Mouse (Mus musculus) layer of hippocampus, adult 8-10 months (tissue): ENCODE results near the gene Dmap1. TPM values are rescaled to one million over a fixed set of nuclear protein-coding genes. Genes with fewer than 3 reads are reported as not detected.

Experiments
- total RNA-seq, 4 experiments: library from RNA; stranded (reverse); gene quantifications; 2 replicates each; pipeline ENCODE4 v1.2.4; 2022

The Dmap1 gene
- total RNA-seq, 4 experiments from 2014 or later, result 38.0 to 39.9 (median 39.4) TPM

Other genes starting within 250 kb of the Dmap1 start
- gene Rnf220, start 185.2 kb downstream of the Dmap1 start, total RNA-seq, result 100 to 1,000 TPM; 171 to 184 (median 178) TPM
- 100 to 1,000 TPM; 182 to 220 (median 203) TPM for gene Eri3, start 131.9 kb downstream of the Dmap1 start, total RNA-seq
- not detected for gene Gm12845, start 42.1 kb upstream of the Dmap1 start, total RNA-seq
- gene Klf17, start 83.4 kb upstream of the Dmap1 start, total RNA-seq, result not detected
- gene Slc6a9, start 152.2 kb upstream of the Dmap1 start, total RNA-seq, result 10 to 100 TPM; 41.8 to 48.9 (median 44.4) TPM
- 1 to 10 TPM in 1 of 4 experiments, under 1 TPM in 3; 0.72 to 1.1 (median 0.83) TPM for gene Ccdc24, start 190.3 kb upstream of the Dmap1 start, total RNA-seq
- 10 to 100 TPM; 59.6 to 64.5 (median 63.4) TPM for gene B4galt2, start 201.2 kb upstream of the Dmap1 start, total RNA-seq
- gene Atp6v0b, start 205.1 kb upstream of the Dmap1 start, total RNA-seq, result 100 to 1,000 TPM; 406 to 438 (median 423) TPM
- gene Dph2, start 209.8 kb upstream of the Dmap1 start, total RNA-seq, result 10 to 100 TPM in 3 of 4 experiments, 1 to 10 TPM in 1; 9.0 to 11.5 (median 11.0) TPM
- gene Ipo13, start 232.7 kb upstream of the Dmap1 start, total RNA-seq, result 100 to 1,000 TPM; 127 to 140 (median 130) TPM
- gene Artn, start 247.5 kb upstream of the Dmap1 start, total RNA-seq, result 1 to 10 TPM; 1.5 to 2.2 (median 1.9) TPM